Mouse (Mus musculus) CH12.LX (cell line): Measurements from ENCODE around the gene Rabl3. TPM values are rescaled to one million over a fixed set of nuclear protein-coding genes. Genes with fewer than 3 reads are reported as not detected.

ENCODE experiments used
- DNase-seq: peaks from one replicate; pipeline ENCODE4 v3.0.0-alpha.2; 2013; ENCODE audit errors: extremely low read depth
- H3K27ac ChIP-seq: 2 replicates; pipeline ENCODE4 v1.5.1; 2012; ENCODE audit warnings: low read depth, mild to moderate bottlenecking, control low read depth, moderate library complexity; ENCODE audit not compliant: insufficient read depth
- H3K27me3 ChIP-seq: replicated peaks from 2 replicates; pipeline ENCODE3; 2012; ENCODE audit warnings: inconsistent platforms
- H3K36me3 ChIP-seq, 2 experiments: replicated peaks in 1 of 2; 2 replicates each; pipeline versions ENCODE3 to v1.6.1; 2012; ENCODE audit warnings: inconsistent platforms in 1 of 2, low read length in 1 of 2, mild to moderate bottlenecking in 1 of 2, mixed read lengths in 1 of 2, moderate library complexity in 1 of 2; ENCODE audit not compliant: control insufficient read depth in 1 of 2, insufficient read depth in 1 of 2
- H3K4me1 ChIP-seq, 2 experiments: 2 replicates each; pipeline ENCODE4 v1.6.1; 2012; ENCODE audit warnings: inconsistent platforms in 1 of 2, moderate library complexity in 1 of 2; ENCODE audit not compliant: insufficient read depth in 2 of 2, control insufficient read depth in 1 of 2
- H3K4me2 ChIP-seq: 2 replicates; pipeline ENCODE4 v1.6.1; 2012; ENCODE audit warnings: low read depth, mild to moderate bottlenecking, control low read depth; ENCODE audit not compliant: poor library complexity, insufficient read depth, severe bottlenecking
- H3K4me3 ChIP-seq, 3 experiments: fragments of 150-350 bp in 1 of 3; sonication (generic) in 1 of 3; replicated peaks in 1 of 3; 2 replicates each; pipeline versions ENCODE3 to v1.5.1; 2011 to 2012; ENCODE audit warnings: low read depth in 2 of 3, low read length in 2 of 3, mild to moderate bottlenecking in 2 of 3, moderate library complexity in 2 of 3, control low read depth in 1 of 3, improper control_type of control experiment in 1 of 3, inconsistent platforms in 1 of 3, mixed read lengths in 1 of 3; ENCODE audit not compliant: poor library complexity in 1 of 3
- H3K79me2 ChIP-seq: replicated peaks from 2 replicates; pipeline ENCODE4 v1.6.1; 2012; ENCODE audit warnings: mild to moderate bottlenecking, moderate library complexity; ENCODE audit not compliant: control insufficient read depth, poor library complexity, insufficient read depth, severe bottlenecking; ENCODE audit errors: extremely low read depth
- H3K9ac ChIP-seq: 2 replicates; pipeline ENCODE4 v1.6.1; 2012; ENCODE audit warnings: low read depth, mild to moderate bottlenecking, control low read depth, moderate library complexity; ENCODE audit not compliant: insufficient read depth
- H3K9me3 ChIP-seq: replicated peaks from 2 replicates; pipeline ENCODE3; 2012; ENCODE audit warnings: low read length, inconsistent platforms, mixed read lengths
- BHLHE40 ChIP-seq: IDR thresholded peaks from 2 replicates; pipeline ENCODE4 v1.6.1; 2011; ENCODE audit warnings: mild to moderate bottlenecking, low read depth, low read length, improper control_type of control experiment
- CHD1 ChIP-seq: IDR thresholded peaks from 2 replicates; pipeline ENCODE4 v1.6.1; 2012; ENCODE audit warnings: low read depth, low read length, improper control_type of control experiment, inconsistent platforms
- CHD2 ChIP-seq: IDR thresholded peaks from 2 replicates; pipeline ENCODE4 v1.6.1; 2011; ENCODE audit warnings: low read length, improper control_type of control experiment
- CTCF ChIP-seq, 2 experiments: IDR thresholded peaks in 1 of 2; conservative IDR thresholded peaks in 1 of 2; 2 replicates each; pipeline ENCODE4 v1.5.1; 2011 to 2012; ENCODE audit warnings: low read depth in 2 of 2, low read length in 2 of 2, improper control_type of control experiment in 1 of 2, inconsistent platforms in 1 of 2, mild to moderate bottlenecking in 1 of 2, moderate library complexity in 1 of 2
- E2F4 ChIP-seq: IDR thresholded peaks from 2 replicates; pipeline ENCODE4 v1.6.1; 2011; ENCODE audit warnings: low read depth, low read length, improper control_type of control experiment; ENCODE audit not compliant: insufficient replicate concordance
- ELF1 ChIP-seq: IDR thresholded peaks from 2 replicates; pipeline ENCODE4 v1.6.1; 2014; ENCODE audit warnings: low read depth, mild to moderate bottlenecking, inconsistent platforms, low read length, improper control_type of control experiment
- EP300 ChIP-seq: IDR thresholded peaks from 2 replicates; pipeline ENCODE4 v1.6.1; 2011; ENCODE audit warnings: low read length, improper control_type of control experiment
- ETS1 ChIP-seq: conservative IDR thresholded peaks from 2 replicates; pipeline ENCODE4 v1.6.1; 2012; ENCODE audit warnings: low read depth, mild to moderate bottlenecking, inconsistent platforms, low read length, improper control_type of control experiment, moderate library complexity
- HCFC1 ChIP-seq: IDR thresholded peaks from 2 replicates; pipeline ENCODE4 v1.6.1; 2012; ENCODE audit warnings: low read depth, mild to moderate bottlenecking, inconsistent platforms, low read length, improper control_type of control experiment
- IRF4 ChIP-seq: IDR thresholded peaks from 2 replicates; pipeline ENCODE4 v1.6.1; 2014; ENCODE audit warnings: low read depth, mild to moderate bottlenecking, inconsistent platforms, low read length, improper control_type of control experiment
- JUN ChIP-seq: IDR thresholded peaks from 2 replicates; pipeline ENCODE4 v1.6.1; 2011; ENCODE audit warnings: low read depth, mild to moderate bottlenecking, low read length, improper control_type of control experiment, moderate library complexity; ENCODE audit not compliant: insufficient read depth
- KAT2A ChIP-seq: IDR thresholded peaks from 2 replicates; pipeline ENCODE4 v1.6.1; 2012; ENCODE audit warnings: low read length, improper control_type of control experiment, inconsistent platforms; ENCODE audit not compliant: insufficient replicate concordance
- MAFK ChIP-seq: IDR thresholded peaks from 2 replicates; pipeline ENCODE4 v1.6.1; 2011; ENCODE audit warnings: low read length, improper control_type of control experiment; ENCODE audit not compliant: insufficient replicate concordance
- MAX ChIP-seq: IDR thresholded peaks from 2 replicates; pipeline ENCODE4 v1.6.1; 2011; ENCODE audit warnings: low read length, improper control_type of control experiment
- MAZ ChIP-seq: IDR thresholded peaks from 2 replicates; pipeline ENCODE4 v1.6.1; 2012; ENCODE audit warnings: low read depth, mild to moderate bottlenecking, inconsistent platforms, low read length, improper control_type of control experiment, moderate library complexity
- MEF2A ChIP-seq: IDR thresholded peaks from 2 replicates; pipeline ENCODE4 v1.6.1; 2014; ENCODE audit warnings: low read depth, mild to moderate bottlenecking, inconsistent platforms, low read length, improper control_type of control experiment, borderline replicate concordance
- MXI1 ChIP-seq: IDR thresholded peaks from 2 replicates; pipeline ENCODE4 v1.6.1; 2011; ENCODE audit warnings: mild to moderate bottlenecking, low read depth, low read length, improper control_type of control experiment
- MYC ChIP-seq: IDR thresholded peaks from 2 replicates; pipeline ENCODE4 v1.6.1; 2011; ENCODE audit warnings: low read depth, mild to moderate bottlenecking, improper control_type of control experiment, low read length
- NELFE ChIP-seq: IDR thresholded peaks from 2 replicates; pipeline ENCODE4 v1.6.1; 2011; ENCODE audit warnings: low read depth, low read length, improper control_type of control experiment
- NRF1 ChIP-seq: IDR thresholded peaks from 2 replicates; pipeline ENCODE4 v1.6.1; 2014; ENCODE audit warnings: low read depth, mild to moderate bottlenecking, inconsistent platforms, low read length, improper control_type of control experiment, moderate library complexity
- PAX5 ChIP-seq: IDR thresholded peaks from 2 replicates; pipeline ENCODE4 v1.6.1; 2012; ENCODE audit warnings: low read length, inconsistent platforms, mixed read lengths
- POLR2A ChIP-seq: IDR thresholded peaks from 2 replicates; pipeline ENCODE4 v1.6.1; 2011; ENCODE audit warnings: low read depth, mild to moderate bottlenecking, improper control_type of control experiment, low read length
- POLR2AphosphoS2 ChIP-seq: IDR thresholded peaks from 2 replicates; pipeline ENCODE4 v1.6.1; 2011; ENCODE audit warnings: low read depth, low read length, improper control_type of control experiment
- RCOR1 ChIP-seq: conservative IDR thresholded peaks from 2 replicates; pipeline ENCODE4 v1.6.1; 2012; ENCODE audit warnings: low read depth, mild to moderate bottlenecking, inconsistent platforms, low read length, improper control_type of control experiment
- SIN3A ChIP-seq: IDR thresholded peaks from 2 replicates; pipeline ENCODE4 v1.6.1; 2012; ENCODE audit warnings: low read length, improper control_type of control experiment, inconsistent platforms
- SMC3 ChIP-seq: IDR thresholded peaks from 2 replicates; pipeline ENCODE4 v1.6.1; 2011; ENCODE audit warnings: low read depth, low read length, improper control_type of control experiment
- TBP ChIP-seq: conservative IDR thresholded peaks from 2 replicates; pipeline ENCODE4 v1.6.1; 2011; ENCODE audit warnings: low read depth, low read length, improper control_type of control experiment
- TCF12 ChIP-seq: IDR thresholded peaks from 2 replicates; pipeline ENCODE4 v1.6.1; 2014; ENCODE audit warnings: low read depth, mild to moderate bottlenecking, inconsistent platforms, low read length, improper control_type of control experiment
- USF1 ChIP-seq: IDR thresholded peaks from 2 replicates; pipeline ENCODE4 v1.6.1; 2014; ENCODE audit warnings: low read depth, mild to moderate bottlenecking, inconsistent platforms, low read length, improper control_type of control experiment
- USF2 ChIP-seq: conservative IDR thresholded peaks from 2 replicates; pipeline ENCODE4 v1.6.1; 2011; ENCODE audit warnings: low read depth, low read length, improper control_type of control experiment
- ZC3H11A ChIP-seq: IDR thresholded peaks from 2 replicates; pipeline ENCODE4 v1.6.1; 2012; ENCODE audit warnings: low read depth, mild to moderate bottlenecking, inconsistent platforms, low read length, improper control_type of control experiment
- ZKSCAN1 ChIP-seq: IDR thresholded peaks from 2 replicates; pipeline ENCODE4 v1.6.1; 2012; ENCODE audit warnings: low read depth, inconsistent platforms, low read length, improper control_type of control experiment, borderline replicate concordance
- ZMIZ1 ChIP-seq: IDR thresholded peaks from 2 replicates; pipeline ENCODE4 v1.6.1; 2012; ENCODE audit warnings: low read depth, mild to moderate bottlenecking, inconsistent platforms, low read length, improper control_type of control experiment
- ZNF384 ChIP-seq: IDR thresholded peaks from 2 replicates; pipeline ENCODE4 v1.6.1; 2012; ENCODE audit warnings: low read depth, low read length, improper control_type of control experiment, inconsistent platforms
- dilution Hi-C: fragments of 300-500 bp; cut with MboI; formaldehyde crosslinking; loops from 2 replicates; pipeline ENCODE4 v1.14.3; 2020; ENCODE audit warnings: low sequenced_read_pairs; ENCODE audit not compliant: extremely low pct_unique_long_range_greater_than_20kb, extremely low pct_ligation_motif_present
- in situ Hi-C: fragments of 300-500 bp; cut with MboI; formaldehyde crosslinking; loops from 3 replicates; pipeline ENCODE4 v1.14.3; 2019; ENCODE audit warnings: low sequenced_read_pairs, low pct_ligation_motif_present, low pct_unique_long_range_greater_than_20kb, mixed read lengths
- polyA plus RNA-seq: library from polyadenylated mRNA; unstranded; fragments of >175 nt; gene quantifications from 2 replicates; pipeline ENCODE4 v1.2.1, GENCODE M21; 2012; ENCODE audit warnings: low read depth; ENCODE audit not compliant: insufficient read length
- total RNA-seq, 2 experiments: library from RNA; depleted of rRNA; stranded (reverse); fragments of 300-350 nt in 1 of 2; fragments of >200 nt in 1 of 2; gene quantifications; 2 replicates each; pipeline ENCODE4 v1.2.3; 2012 to 2014

The Rabl3 gene
- total RNA-seq (2012; rRNA removed) (12.3 and 14.4 TPM in 2 replicates), total RNA-seq (2014; rRNA removed) (19.0 and 19.8 TPM in 2 replicates), polyA plus RNA-seq (34.9 and 36.8 TPM in 2 replicates)

- dilution Hi-C loops: no loop called here
- in situ Hi-C loops: loop anchor here (10.0 kb wide), 1 partner anchor 145 kb away; no protein-coding TSS in a partner anchor
Measured at GRCm38 (mm10) chr16:37539611-37540580, at the start of gene Rabl3, which contains the start of gene Gtf2e1. Gene Rabl3, plus strand, starts transcription at chr16:37539885. Gene Gtf2e1, minus strand, starts transcription at chr16:37539789.

GRCm38 (mm10) chr16:37495017-37495416 lies 44.7 kb upstream of the Rabl3 start:
- H3K4me3 ChIP-seq: no peak overlapping the region
- no peak overlapping the region for H3K4me2 ChIP-seq
- DNase-seq: no peak
- dilution Hi-C loops (no loop called here), in situ Hi-C loops (loop anchor here (10.0 kb wide), 1 partner anchor 50 kb away; no protein-coding TSS in a partner anchor)
- no peaks in the 10 kb centered on the region for H3K27me3 ChIP-seq
- no peak for TF ChIP-seq SMC3
- TF ChIP-seq NRF1: no peak
- TF ChIP-seq USF2: no peak
- no peak for TF ChIP-seq TCF12
- no peak for TF ChIP-seq BHLHE40
- no peak for TF ChIP-seq MYC
- TF ChIP-seq MAFK: no peak
- no peak for TF ChIP-seq TBP
- no peak for TF ChIP-seq HCFC1
- no peak for TF ChIP-seq POLR2AphosphoS2
- no peak for TF ChIP-seq MEF2A
- no peak for TF ChIP-seq ZC3H11A
- no peak for TF ChIP-seq MAZ
- TF ChIP-seq PAX5: no peak
- TF ChIP-seq E2F4: no peak
- H3K9me3 ChIP-seq: no peaks in the 10 kb centered on the region
- peaks cover 0 to 8% of the 10 kb centered on the region in 2 experiments; a peak in 1 of 4 replicates for H3K4me1 ChIP-seq
- H3K9ac ChIP-seq: no peak overlapping the region
- H3K27ac ChIP-seq: no peak overlapping the region
- no peaks in the 10 kb centered on the region for H3K79me2 ChIP-seq
- no peaks in the 10 kb centered on the region for H3K36me3 ChIP-seq

More at GRCm38 (mm10) chr16:37539611-37540580, at the start of gene Rabl3, which contains the start of gene Gtf2e1:
- Histone ChIP-seq H3K79me2 (peaks cover 44% of the 10 kb centered on the region), H3K4me3 (peak within 1 kb of the TSS; percentile 76 to 96 (median 82)), H3K4me1 (peaks cover 12 to 56% of the 10 kb centered on the region in 2 experiments), H3K27ac (peak within 1 kb of the TSS; percentile 45; the same call in 1 of the 2 replicates), H3K36me3 (peaks cover 21 to 47% of the 10 kb centered on the region in 2 experiments), H3K27me3 (no peaks in the 10 kb centered on the region), H3K9me3 (no peaks in the 10 kb centered on the region), H3K9ac (peak within 1 kb of the TSS; percentile 84), H3K4me2 (peak within 1 kb of the TSS; percentile 99)
- peak; percentile 87 for TF ChIP-seq MYC
- peak; percentile 98 for TF ChIP-seq SIN3A
- TF ChIP-seq MXI1: peak; percentile 97
- TF ChIP-seq NRF1: peak; percentile 59
- 0 out of 4 replicates have a peak, but pooled peaks of 1 of the 2 experiments have one; percentile 2 for TF ChIP-seq CTCF (conservative IDR thresholded peaks at IDR 0.05 in 1 of 2, IDR thresholded peaks at IDR 0.05 in 1 of 2; ENCODE audit: low read depth in 2 of 2, low read length in 2 of 2)
- peak; percentile 38; the same call in 1 of the 2 replicates for TF ChIP-seq RCOR1
- TF ChIP-seq POLR2AphosphoS2: peak; percentile 93
- TF ChIP-seq KAT2A: peak; percentile 82; the same call in 1 of the 2 replicates
- TF ChIP-seq ELF1: peak; percentile 91
- peak; percentile 16; the same call in 1 of the 2 replicates for TF ChIP-seq ETS1
- peak; percentile 80 for TF ChIP-seq TBP
- peak; percentile 82 for TF ChIP-seq MAX
- TF ChIP-seq ZKSCAN1: no peak
- TF ChIP-seq USF1: no peak
- peak; percentile 73 for TF ChIP-seq IRF4
- peak; percentile 96 for TF ChIP-seq POLR2A
- peak; percentile 95 for TF ChIP-seq MAZ
- TF ChIP-seq CHD2: peak; percentile 89
- TF ChIP-seq TCF12: peak; percentile 75
- peak; percentile 87 for TF ChIP-seq HCFC1
- no peak; the same call in 1 of the 2 replicates for TF ChIP-seq CHD1
- TF ChIP-seq JUN: no peak
- 0 out of 2 replicates have a peak, but pooled peaks have one; percentile 4 for TF ChIP-seq ZNF384
- TF ChIP-seq ZMIZ1: peak; percentile 74
- TF ChIP-seq MEF2A: no peak
- peak; percentile 18; the same call in 1 of the 2 replicates for TF ChIP-seq E2F4
- TF ChIP-seq NELFE: peak; percentile 96
- TF ChIP-seq EP300: no peak
- peak; percentile 100 for DNase-seq
